Mouse (Mus musculus): Measurements from ENCODE around the gene Dnm1l.
"Not testable (repeated sequence)": the region's sequence is repeated elsewhere in the genome, so short reads cannot be mapped to it uniquely, and the experiment has no call there.

- TF ChIP-seq CTCF (conservative IDR thresholded peaks at IDR 0.05; ENCODE audit: insufficient read depth, insufficient read length, low read depth, low read length); POLR2A (IDR thresholded peaks at IDR 0.05; ENCODE audit: low read depth, low read length): not testable (repeated sequence)
Measured at GRCm38 (mm10) chr16:16367217-16367616, 8.5 kb upstream of the Dnm1l start.
